9 mouse cellular contexts compared by ENCODE assay signal in genomic region chr3:51233474-51233873, GRCm38 (mm10). TPM values are rescaled to one million over a fixed set of nuclear protein-coding genes. Genes with fewer than 3 reads are reported as not detected.
DNase-seq lines count a peak whose midpoint lies in the region; ATAC-seq lines count a peak whose summit lies in the region.
"Had no signal": no experiment of that assay in that cellular context is flagged by ENCODE, and none has a peak within 500 bp of the region (broad histone marks: within the 10 kb centered on the region; RNA-seq: fewer than 3 reads in every experiment).

No protein-coding gene starts in this region.

- no peak overlapping the region for H3K4me3 ChIP-seq in forebrain, embryonic 15.5 days
- H3K4me3 ChIP-seq in forebrain, embryonic 12.5 days (replicated peaks), result no peak overlapping the region
- peak overlapping the region; percentile 24; the same call in 1 of the 2 replicates for H3K4me3 ChIP-seq in heart, embryonic 10.5 days
- H3K4me3 ChIP-seq in kidney, embryonic 16.5 days (ENCODE audit: low read length), result no peak overlapping the region
- H3K4me3 ChIP-seq: limb, embryonic 15.5 days had no signal

- no peaks in the 10 kb centered on the region for H3K36me3 ChIP-seq in forebrain, embryonic 15.5 days
- H3K36me3 ChIP-seq in forebrain, embryonic 12.5 days (replicated peaks), result no peaks in the 10 kb centered on the region
- H3K36me3 ChIP-seq in heart, embryonic 10.5 days, result no peaks in the 10 kb centered on the region
- no peaks in the 10 kb centered on the region for H3K36me3 ChIP-seq in kidney, embryonic 16.5 days (ENCODE audit: insufficient read depth, low read length)
- H3K36me3 ChIP-seq: limb, embryonic 15.5 days had no signal

- no peak for DNase-seq in heart, embryonic 10.5 days (ENCODE audit: low spot score)
- DNase-seq in lung, postnatal 25 days (ENCODE audit: low spot score), result peak; percentile 74
- DNase-seq in urinary bladder, postnatal 14 days (ENCODE audit: low spot score), result no peak

- no peaks in the 10 kb centered on the region for H3K9me3 ChIP-seq in forebrain, embryonic 15.5 days
- H3K9me3 ChIP-seq in forebrain, embryonic 12.5 days, result no peaks in the 10 kb centered on the region
- H3K9me3 ChIP-seq in heart, embryonic 10.5 days, result no peaks in the 10 kb centered on the region
- H3K9me3 ChIP-seq in kidney, embryonic 16.5 days (ENCODE audit: low read length), result no peaks in the 10 kb centered on the region
- H3K9me3 ChIP-seq: limb, embryonic 15.5 days had no signal

- peaks cover 17% of the 10 kb centered on the region for H3K4me1 ChIP-seq in forebrain, embryonic 15.5 days
- 0 out of 2 replicates have a peak, but pooled peaks cover 9% of the 10 kb centered on the region for H3K4me1 ChIP-seq in forebrain, embryonic 12.5 days
- H3K4me1 ChIP-seq in heart, embryonic 10.5 days, result peaks cover 46% of the 10 kb centered on the region
- peaks cover 11% of the 10 kb centered on the region; the same call in 1 of the 2 replicates for H3K4me1 ChIP-seq in kidney, embryonic 16.5 days (ENCODE audit: insufficient read depth, low read length)

- no peak overlapping the region for H3K4me2 ChIP-seq in forebrain, embryonic 15.5 days (replicated peaks)
- H3K4me2 ChIP-seq in forebrain, embryonic 12.5 days, result no peak overlapping the region
- no peak overlapping the region for H3K4me2 ChIP-seq in kidney, embryonic 16.5 days (replicated peaks; ENCODE audit: low read depth, low read length)
- H3K4me2 ChIP-seq: limb, embryonic 15.5 days had no signal

- no peak overlapping the region for H3K9ac ChIP-seq in forebrain, embryonic 15.5 days (replicated peaks)
- no peak overlapping the region for H3K9ac ChIP-seq in forebrain, embryonic 12.5 days
- no peak overlapping the region for H3K9ac ChIP-seq in kidney, embryonic 16.5 days (replicated peaks; ENCODE audit: low read length)
- H3K9ac ChIP-seq: limb, embryonic 15.5 days had no signal

- H3K27ac ChIP-seq in forebrain, embryonic 15.5 days (replicated peaks), result no peak overlapping the region
- H3K27ac ChIP-seq in forebrain, embryonic 12.5 days, result no peak overlapping the region
- peak overlapping the region; percentile 83 for H3K27ac ChIP-seq in heart, embryonic 10.5 days
- H3K27ac ChIP-seq in kidney, embryonic 16.5 days (ENCODE audit: low read length), result no peak overlapping the region
- H3K27ac ChIP-seq: limb, embryonic 15.5 days had no signal

- 0 out of 2 replicates have a peak, but pooled peaks have one; percentile 11 for ATAC-seq in forebrain, embryonic 15.5 days (replicated peaks)
- no peak for ATAC-seq in forebrain, embryonic 12.5 days (ENCODE audit: low FRiP score)
- 0 out of 2 replicates have a peak, but pooled peaks have one; percentile 7 for ATAC-seq in kidney, embryonic 16.5 days (ENCODE audit: low FRiP score, low TSS enrichment)
- ATAC-seq in CD4-positive, CD25-positive, alpha-beta regulatory T cell, adult 4 months, result no peak
- no peak for ATAC-seq in erythroid progenitor cell, adult 5-6 weeks (replicated peaks; ENCODE audit: low FRiP score, poor library complexity, severe bottlenecking)

- WGBS in forebrain, embryonic 15.5 days, result 84% methylated on average over 5 of the region's 5 CpGs
- 82% methylated on average over 5 of the region's 5 CpGs for WGBS in forebrain, embryonic 12.5 days
- whole genome bisulfite sequencing in heart, embryonic 10.5 days, result 40% methylated on average over 5 of the region's 5 CpGs
- WGBS in kidney, embryonic 16.5 days, result 36% methylated on average over 5 of the region's 5 CpGs

- H3K27me3 ChIP-seq in forebrain, embryonic 15.5 days, result no peaks in the 10 kb centered on the region
- H3K27me3 ChIP-seq in forebrain, embryonic 12.5 days, result no peaks in the 10 kb centered on the region
- H3K27me3 ChIP-seq in heart, embryonic 10.5 days (ENCODE audit: insufficient read depth, poor library complexity, severe bottlenecking), result no peaks in the 10 kb centered on the region
- no peaks in the 10 kb centered on the region for H3K27me3 ChIP-seq in kidney, embryonic 16.5 days (ENCODE audit: insufficient read depth, low read length)
- H3K27me3 ChIP-seq: limb, embryonic 15.5 days had no signal

RNA-seq across cellular contexts. Expression of gene Noct, which starts 9.2 kb away (rescaled TPM):
- 22.5 and 24.5 TPM in 2 replicates for polyA plus RNA-seq in forebrain, embryonic 15.5 days (2015; fragmentation: Nextera tagmentation; extraction: Ambion mirVana)
- polyA plus RNA-seq in forebrain, embryonic 12.5 days (2016; fragmentation: Nextera tagmentation; extraction: Ambion mirVana), result 14.9 and 16.4 TPM in 2 replicates
- 10.7 and 13.7 TPM in 2 replicates for polyA plus RNA-seq in heart, embryonic 10.5 days (2016; fragmentation: Nextera tagmentation; extraction: Ambion mirVana)
- polyA plus RNA-seq in kidney, embryonic 16.5 days (2015; fragmentation: Nextera tagmentation; extraction: Ambion mirVana), result 7.2 and 7.9 TPM in 2 replicates
- polyA plus RNA-seq in CD4-positive, CD25-positive, alpha-beta regulatory T cell, adult 4 months (2017; shearing (Covaris generic)), result 1 to 10 TPM; 3.3 to 4.4 TPM
- total RNA-seq in erythroid progenitor cell, adult 5-6 weeks (2015; ENCODE audit: low replicate concordance), result 59.8 and 69.2 TPM in 2 replicates
- total RNA-seq in erythroid progenitor cell, adult 5-6 weeks (2017; ENCODE audit: low replicate concordance), result 40.7 and 49.9 TPM in 2 replicates

Comparison
In these comparisons a context has a peak if more than half of its experiments do, and no peak if none do; other contexts are left out.
1. ATAC-seq: peak in forebrain, embryonic 15.5 days (single experiment) and kidney, embryonic 16.5 days (single experiment); none in forebrain, embryonic 12.5 days (single experiment), CD4-positive, CD25-positive, alpha-beta regulatory T cell, adult 4 months (single experiment) and erythroid progenitor cell, adult 5-6 weeks (single experiment).